Mouse (Mus musculus) hindbrain, embryonic 15.5 days (tissue): ENCODE data around the gene Zdhhc25. TPM values are rescaled to one million over a fixed set of nuclear protein-coding genes. Genes with fewer than 3 reads are reported as not detected.

ENCODE experiments used
- ATAC-seq: fragments of 200-750 bp; cut with Nextera tagmentation; 2 replicates; pipeline ENCODE4 v1.8.0; 2017; ENCODE audit warnings: low read depth, moderate number of reproducible peaks, moderate TSS enrichment; ENCODE audit not compliant: low FRiP score
- H3K27ac ChIP-seq: fragments of 300-500 bp; sonication (generic); replicated peaks from 2 replicates; pipeline ENCODE4 v1.5.1; 2015; ENCODE audit warnings: mild to moderate bottlenecking, inconsistent platforms
- H3K27me3 ChIP-seq: fragments of 300-500 bp; sonication (generic); 2 replicates; pipeline ENCODE4 v1.6.1; 2015; ENCODE audit warnings: control low read depth, inconsistent platforms
- H3K36me3 ChIP-seq: fragments of 300-500 bp; sonication (generic); 2 replicates; pipeline ENCODE4 v1.6.1; 2015; ENCODE audit warnings: control low read depth, inconsistent platforms
- H3K4me1 ChIP-seq: fragments of 300-500 bp; sonication (generic); replicated peaks from 2 replicates; pipeline ENCODE4 v1.6.1; 2015; ENCODE audit warnings: control low read depth, inconsistent platforms
- H3K4me2 ChIP-seq: fragments of 300-500 bp; sonication (generic); 2 replicates; pipeline ENCODE4 v1.6.1; 2015; ENCODE audit warnings: moderate library complexity, mild to moderate bottlenecking, inconsistent platforms
- H3K4me3 ChIP-seq: fragments of 300-500 bp; sonication (generic); 2 replicates; pipeline ENCODE4 v1.5.1; 2015; ENCODE audit warnings: mild to moderate bottlenecking, inconsistent platforms
- H3K9ac ChIP-seq: fragments of 300-500 bp; sonication (generic); 2 replicates; pipeline ENCODE4 v1.6.1; 2015; ENCODE audit warnings: inconsistent platforms
- H3K9me3 ChIP-seq: fragments of 300-500 bp; sonication (generic); 2 replicates; pipeline ENCODE4 v1.6.1; 2016; ENCODE audit warnings: control low read depth, inconsistent platforms
- WGBS: fragments of 180-500 bp; shearing (Covaris S2); methylation state at CpG from one replicate; pipeline ENCODE4 v1.1.7; 2015; 5-methylcytosine and 5-hydroxymethylcytosine counted together
- polyA plus RNA-seq: library from polyadenylated mRNA; unstranded; fragments of >200 nt; fragmentation: Nextera tagmentation; extraction: Ambion mirVana; gene quantifications from 2 replicates; pipeline ENCODE4 v1.2.1, GENCODE M21; 2015

Zdhhc25 gene
- not detected in 2 replicates for polyA plus RNA-seq

DNA sequence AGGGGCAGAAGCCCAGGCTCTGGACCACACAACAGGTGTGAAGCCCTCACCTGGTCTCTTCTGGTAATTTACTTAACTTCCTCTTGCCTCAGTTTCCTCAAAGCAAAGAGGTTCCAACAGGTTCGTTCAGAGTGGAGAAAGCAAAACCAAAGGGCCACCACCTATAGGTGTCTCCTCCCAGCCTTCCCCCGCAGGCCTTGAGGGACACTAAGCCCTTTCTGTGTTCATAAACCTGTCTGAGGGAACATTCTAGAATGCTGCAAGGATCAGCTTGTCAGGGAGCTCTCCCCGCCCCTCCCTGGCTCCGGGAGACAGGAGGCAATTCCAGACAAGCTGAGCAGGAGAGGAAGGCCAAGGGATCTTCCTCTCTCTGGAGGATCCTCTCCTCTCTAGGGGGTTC, at the start of gene Zdhhc25:
Zdhhc25 (plus strand) TSS at position 301 of the 400 bp plus-strand sequence.
- ATAC-seq = no peak
- no peaks in the 10 kb centered on the region for H3K36me3 ChIP-seq
- H3K9ac ChIP-seq = no peak within 1 kb of the TSS
- H3K27ac ChIP-seq = no peak within 1 kb of the TSS
- H3K4me3 ChIP-seq = no peak within 1 kb of the TSS
- no peaks in the 10 kb centered on the region for H3K27me3 ChIP-seq
- H3K9me3 ChIP-seq = no peaks in the 10 kb centered on the region
- WGBS = 95% methylated on average over 4 of the region's 4 CpGs
- no peak within 1 kb of the TSS for H3K4me2 ChIP-seq
- no peaks in the 10 kb centered on the region for H3K4me1 ChIP-seq

DNA sequence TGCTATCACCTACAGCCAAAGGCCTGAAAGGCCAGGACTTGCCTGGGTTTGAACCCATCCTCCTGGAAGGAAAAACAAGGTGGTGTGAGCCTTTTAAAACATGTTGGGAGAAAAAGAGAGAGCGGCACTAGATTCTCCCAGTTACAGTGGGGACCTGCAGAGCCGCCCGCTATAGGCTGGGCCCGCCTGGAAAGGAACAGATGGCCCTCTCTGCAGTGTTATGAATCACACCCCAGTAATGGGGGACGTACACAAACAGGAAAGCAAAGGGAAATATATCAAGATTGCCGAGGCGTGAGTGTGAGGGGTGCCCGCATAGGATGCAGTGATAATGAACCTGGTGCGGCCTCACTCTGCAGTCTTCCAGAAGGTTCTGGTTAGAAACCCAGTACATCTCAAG, 47.2 kb upstream of the Zdhhc25 start:
- Histone ChIP-seq H3K4me2 (no peak overlapping the region), H3K9me3 (no peaks in the 10 kb centered on the region), H3K4me3 (no peak overlapping the region), H3K9ac (no peak overlapping the region), H3K27ac (no peak overlapping the region), H3K27me3 (no peaks in the 10 kb centered on the region), H3K4me1 (no peaks in the 10 kb centered on the region), H3K36me3 (no peaks in the 10 kb centered on the region)
- ATAC-seq = no peak
- WGBS = 80% methylated on average over 9 of the region's 9 CpGs

DNA sequence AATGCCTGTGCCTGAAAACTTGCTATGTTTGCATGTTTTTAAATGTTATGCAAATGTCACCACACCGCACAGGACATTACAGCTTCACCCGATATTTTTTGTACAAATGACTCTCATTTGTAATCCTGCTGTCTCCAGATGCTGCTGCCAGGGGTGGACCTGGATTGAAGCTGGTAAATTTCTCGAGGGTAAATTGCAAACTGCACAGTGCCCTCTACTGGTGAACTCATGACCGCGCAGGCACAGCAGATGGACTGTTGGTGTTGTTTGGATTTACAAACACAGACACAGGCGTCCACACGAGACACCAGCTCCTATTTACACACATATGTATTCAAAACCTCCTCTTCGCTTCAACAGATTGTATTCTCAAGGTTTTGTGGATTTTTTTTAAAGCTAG, 44.6 kb upstream of the Zdhhc25 start:
- Histone ChIP-seq H3K4me2 (no peak overlapping the region), H3K9ac (no peak overlapping the region), H3K27ac (no peak overlapping the region), H3K4me1 (peaks cover 6% of the 10 kb centered on the region), H3K4me3 (no peak overlapping the region), H3K27me3 (no peaks in the 10 kb centered on the region), H3K9me3 (no peaks in the 10 kb centered on the region), H3K36me3 (no peaks in the 10 kb centered on the region)
- no peak for ATAC-seq
- WGBS = 15% methylated on average over 8 of the region's 8 CpGs

DNA sequence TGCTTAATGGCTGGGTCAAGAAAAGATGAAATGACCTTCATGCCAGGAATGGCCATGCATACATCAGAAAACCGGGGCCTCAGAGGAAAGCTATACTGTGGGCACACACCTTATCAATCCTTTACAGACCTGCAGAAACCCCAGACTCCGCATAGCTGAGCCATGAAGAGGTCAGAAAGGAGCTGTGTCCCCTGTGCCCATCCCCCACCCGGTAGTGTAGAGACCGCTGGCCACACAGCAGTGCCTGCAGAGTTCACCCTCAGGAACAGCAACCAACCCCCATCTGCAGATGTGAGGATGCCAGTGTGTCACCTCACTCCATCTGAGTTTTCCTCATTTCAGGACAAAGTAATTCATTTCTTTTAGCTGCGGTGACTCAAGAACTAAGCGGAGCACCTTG, 39.5 kb upstream of the Zdhhc25 start:
- no peak overlapping the region for H3K27ac ChIP-seq
- ATAC-seq = no peak

DNA sequence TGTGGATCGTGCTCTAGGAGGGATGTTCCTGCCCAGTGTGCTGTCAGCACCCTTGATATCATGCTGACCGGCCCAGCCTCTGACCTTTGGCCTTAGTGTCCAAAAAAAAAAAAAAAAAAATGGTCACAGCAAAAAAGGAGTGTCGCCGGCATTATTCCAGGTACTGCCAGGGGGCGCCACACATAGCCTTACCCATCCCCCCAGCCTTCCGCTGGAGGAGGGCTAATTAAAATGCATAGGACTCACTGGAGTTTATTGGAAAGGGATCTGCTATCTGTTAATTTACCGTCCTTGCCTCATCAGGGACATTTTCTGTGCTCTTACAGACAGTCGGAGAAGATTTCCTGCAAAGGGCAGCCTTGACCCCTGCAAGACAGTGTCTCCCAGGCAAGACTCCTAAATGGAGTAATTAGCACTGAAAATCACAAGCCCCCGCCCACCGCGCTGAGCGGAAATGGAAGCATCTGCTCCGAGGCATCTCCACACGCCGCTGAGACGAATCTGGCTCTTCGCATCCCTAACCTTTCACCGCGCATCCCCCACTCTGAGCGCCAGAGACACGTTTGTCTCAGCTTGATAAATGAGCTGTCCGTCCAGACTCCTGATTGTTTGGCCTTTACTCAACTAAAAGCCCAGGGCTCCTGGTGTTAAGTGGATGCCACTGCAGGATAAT, 38.9 kb upstream of the Zdhhc25 start:
- 3% methylated on average over 22 of the region's 22 CpGs for WGBS
- Histone ChIP-seq H3K36me3 (no peaks in the 10 kb centered on the region), H3K9ac (0 out of 2 replicates have a peak overlapping the region, but pooled peaks have one; percentile 12), H3K27me3 (no peaks in the 10 kb centered on the region), H3K4me3 (peak overlapping the region; percentile 24), H3K27ac (0 out of 2 replicates have a peak overlapping the region, but pooled peaks have one; percentile 19), H3K4me1 (peaks cover 20% of the 10 kb centered on the region), H3K9me3 (no peaks in the 10 kb centered on the region), H3K4me2 (peak overlapping the region; percentile 54)
- peak; percentile 50; the same call in 1 of the 2 replicates for ATAC-seq

More for the DNA sequence above, 39.5 kb upstream of the Zdhhc25 start:
- Histone ChIP-seq H3K27me3 (no peaks in the 10 kb centered on the region), H3K9me3 (no peaks in the 10 kb centered on the region), H3K4me1 (peaks cover 20% of the 10 kb centered on the region), H3K4me3 (no peak overlapping the region), H3K36me3 (no peaks in the 10 kb centered on the region), H3K9ac (no peak overlapping the region), H3K4me2 (peak overlapping the region; percentile 54)
- WGBS = 59% methylated on average over 6 of the region's 6 CpGs

DNA sequence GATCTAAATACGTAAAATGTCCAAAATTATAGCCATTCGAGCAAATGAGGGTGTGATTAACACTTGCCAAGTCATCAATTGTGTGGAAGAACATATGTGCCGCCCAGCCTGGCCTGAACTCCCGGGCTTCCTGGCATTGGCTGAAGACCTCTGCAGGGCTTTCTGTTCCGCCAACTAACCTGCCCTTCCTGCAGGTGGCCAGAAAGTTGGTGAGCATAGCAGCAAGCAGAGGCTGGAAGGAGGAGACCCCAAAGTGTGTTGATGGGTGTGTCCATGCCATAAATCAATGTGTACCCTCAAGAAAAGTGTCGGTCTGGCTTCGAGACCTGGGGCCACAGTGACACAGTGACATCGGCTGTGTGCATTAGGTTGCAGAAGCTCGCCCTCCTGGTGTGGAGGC, 34.8 kb upstream of the Zdhhc25 start:
- Histone ChIP-seq H3K9me3 (no peaks in the 10 kb centered on the region), H3K27ac (no peak overlapping the region), H3K36me3 (no peaks in the 10 kb centered on the region), H3K27me3 (no peaks in the 10 kb centered on the region), H3K4me1 (peaks cover 15% of the 10 kb centered on the region), H3K4me2 (no peak overlapping the region), H3K9ac (no peak overlapping the region), H3K4me3 (no peak overlapping the region)
- WGBS = 80% methylated on average over 9 of the region's 9 CpGs
- ATAC-seq = no peak

DNA sequence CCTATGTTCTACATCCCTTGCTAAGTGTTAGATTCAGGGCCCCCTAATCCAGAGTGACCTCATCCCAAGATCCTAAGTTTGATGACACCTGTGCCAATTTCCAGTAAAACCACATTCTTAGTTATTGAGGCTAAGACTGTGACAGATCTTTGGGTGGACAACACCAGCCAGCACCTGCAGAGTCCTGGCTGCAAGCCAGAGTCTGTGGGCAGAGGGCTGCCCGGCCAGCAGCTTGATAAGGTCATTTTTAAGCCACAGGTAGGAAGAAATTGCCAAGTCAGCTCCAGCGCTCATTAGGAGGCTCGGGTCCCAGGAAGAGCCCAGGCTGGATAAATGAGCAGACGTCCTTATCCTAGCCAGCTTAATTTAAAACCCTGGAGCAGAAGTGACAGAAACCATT, 34.3 kb upstream of the Zdhhc25 start:
- no peak; the same call in 1 of the 2 replicates for ATAC-seq
- Histone ChIP-seq H3K27me3 (no peaks in the 10 kb centered on the region), H3K36me3 (no peaks in the 10 kb centered on the region), H3K9ac (no peak overlapping the region), H3K4me2 (no peak overlapping the region), H3K27ac (no peak overlapping the region), H3K4me1 (peaks cover 15% of the 10 kb centered on the region), H3K4me3 (no peak overlapping the region), H3K9me3 (no peaks in the 10 kb centered on the region)
- 56% methylated on average over 4 of the region's 4 CpGs for WGBS

DNA sequence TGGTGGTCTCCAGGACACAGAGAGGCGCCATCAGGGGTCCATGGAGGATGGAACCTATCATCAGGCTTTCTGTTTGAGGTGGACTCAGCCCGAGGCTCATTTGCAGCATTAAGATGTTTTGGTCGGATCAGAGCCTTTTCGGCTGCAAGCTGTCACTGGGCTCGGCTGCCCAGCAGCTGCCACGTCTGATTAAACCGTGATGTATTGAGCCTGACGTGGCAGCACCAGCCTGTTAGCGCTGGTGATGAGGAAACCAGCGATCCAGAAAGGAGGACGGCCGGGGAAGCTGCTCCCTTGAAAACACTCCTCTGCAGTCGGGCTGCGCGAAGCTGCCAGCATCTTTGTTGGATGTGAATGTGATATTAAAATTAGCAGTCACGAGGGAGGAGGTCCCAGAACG, 29.4 kb upstream of the Zdhhc25 start:
- Histone ChIP-seq H3K27me3 (no peaks in the 10 kb centered on the region), H3K9me3 (no peaks in the 10 kb centered on the region), H3K9ac (no peak overlapping the region), H3K27ac (peak overlapping the region; percentile 37), H3K4me1 (peaks cover 8% of the 10 kb centered on the region), H3K4me2 (no peak overlapping the region), H3K4me3 (no peak overlapping the region), H3K36me3 (no peaks in the 10 kb centered on the region)
- ATAC-seq = peak; percentile 73; the same call in 1 of the 2 replicates
- WGBS = 45% methylated on average over 17 of the region's 17 CpGs

DNA sequence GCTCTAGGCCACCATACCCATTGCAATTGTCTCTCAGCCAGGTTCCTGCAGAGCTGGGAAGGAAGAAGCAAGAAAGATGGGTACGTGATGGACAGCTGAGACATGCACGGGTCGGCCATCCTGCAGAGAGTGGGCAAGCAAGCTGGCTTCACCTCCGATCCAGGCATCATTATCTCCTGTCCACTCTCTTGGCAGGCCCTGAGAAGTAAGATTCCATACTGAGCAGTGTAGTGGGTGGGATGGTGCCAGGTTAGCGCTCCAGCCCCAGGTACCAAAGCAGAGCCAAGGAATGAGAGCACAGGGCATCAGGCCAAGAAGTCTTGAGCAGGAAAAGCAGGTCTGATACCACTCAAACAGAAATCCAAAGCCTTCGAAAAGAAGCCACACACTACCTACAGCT, 20.6 kb upstream of the Zdhhc25 start:
- no peak overlapping the region for H3K9ac ChIP-seq
- H3K36me3 ChIP-seq = no peaks in the 10 kb centered on the region
- no peaks in the 10 kb centered on the region for H3K4me1 ChIP-seq
- no peaks in the 10 kb centered on the region for H3K27me3 ChIP-seq
- no peak for ATAC-seq
- no peaks in the 10 kb centered on the region for H3K9me3 ChIP-seq
- H3K4me3 ChIP-seq = no peak overlapping the region
- no peak overlapping the region for H3K27ac ChIP-seq
- WGBS = 74% methylated on average over 6 of the region's 6 CpGs
- H3K4me2 ChIP-seq = no peak overlapping the region

DNA sequence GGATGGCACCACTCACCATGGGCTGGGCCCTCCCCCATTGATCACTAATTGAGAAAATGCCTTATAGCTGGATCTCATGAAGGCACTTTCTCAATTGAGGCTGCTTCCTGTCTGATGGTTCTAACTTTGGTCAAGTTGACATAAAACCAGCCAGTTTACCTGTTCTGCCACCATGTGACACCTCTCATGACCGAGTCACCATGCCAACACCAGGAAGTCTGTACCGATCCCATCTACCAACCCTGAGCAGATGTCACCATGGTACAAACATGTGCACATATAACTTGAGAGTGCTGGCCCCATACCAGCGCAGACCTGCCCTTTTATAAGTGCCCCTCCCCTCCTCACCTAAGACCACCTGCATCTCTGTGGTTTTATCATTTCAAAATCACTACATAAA, 2.4 kb downstream of the Zdhhc25 start:
- Histone ChIP-seq H3K4me3 (no peak overlapping the region), H3K4me1 (no peaks in the 10 kb centered on the region), H3K27ac (no peak overlapping the region), H3K36me3 (no peaks in the 10 kb centered on the region), H3K4me2 (no peak overlapping the region), H3K9ac (no peak overlapping the region), H3K27me3 (no peaks in the 10 kb centered on the region), H3K9me3 (no peaks in the 10 kb centered on the region)
- 90% methylated on average over 3 of the region's 3 CpGs for WGBS
- no peak for ATAC-seq

DNA sequence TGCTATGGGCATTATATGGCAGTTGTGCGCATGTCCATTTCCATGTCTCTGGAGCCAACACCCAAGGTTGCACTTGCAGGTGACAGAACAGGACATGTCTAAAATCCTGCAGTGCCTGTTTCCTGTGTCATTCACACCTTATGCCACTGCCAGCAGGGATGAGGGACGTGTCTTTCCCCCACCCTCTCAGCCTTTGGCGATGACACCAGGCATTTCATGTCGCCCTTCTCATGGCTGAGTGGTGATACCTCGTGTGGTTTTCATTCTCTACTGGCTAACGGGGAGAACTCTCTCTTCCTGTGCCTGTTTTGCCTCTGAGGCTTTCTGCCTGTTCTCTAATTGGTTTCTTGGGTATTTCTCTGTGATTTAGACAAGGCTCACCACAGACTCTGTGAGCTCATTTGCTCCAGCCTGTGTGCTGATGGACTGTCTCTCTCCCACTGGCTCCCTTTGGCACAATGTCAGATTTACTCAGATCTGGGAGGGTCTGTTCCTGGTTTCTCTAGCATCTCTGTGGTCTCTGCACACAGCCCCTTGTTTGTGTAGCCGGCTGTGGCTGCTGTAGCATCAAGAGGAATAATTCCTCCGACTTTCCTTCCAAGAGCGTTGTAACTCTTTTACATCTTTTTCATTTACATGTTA, 3.1 kb downstream of the Zdhhc25 start:
- no peak overlapping the region for H3K4me2 ChIP-seq
- no peak overlapping the region for H3K9ac ChIP-seq
- WGBS = 76% methylated on average over 9 of the region's 9 CpGs
- no peaks in the 10 kb centered on the region for H3K36me3 ChIP-seq
- H3K4me3 ChIP-seq = no peak overlapping the region
- no peaks in the 10 kb centered on the region for H3K4me1 ChIP-seq
- no peaks in the 10 kb centered on the region for H3K9me3 ChIP-seq
- H3K27ac ChIP-seq = no peak overlapping the region
- no peaks in the 10 kb centered on the region for H3K27me3 ChIP-seq
- ATAC-seq = no peak

DNA sequence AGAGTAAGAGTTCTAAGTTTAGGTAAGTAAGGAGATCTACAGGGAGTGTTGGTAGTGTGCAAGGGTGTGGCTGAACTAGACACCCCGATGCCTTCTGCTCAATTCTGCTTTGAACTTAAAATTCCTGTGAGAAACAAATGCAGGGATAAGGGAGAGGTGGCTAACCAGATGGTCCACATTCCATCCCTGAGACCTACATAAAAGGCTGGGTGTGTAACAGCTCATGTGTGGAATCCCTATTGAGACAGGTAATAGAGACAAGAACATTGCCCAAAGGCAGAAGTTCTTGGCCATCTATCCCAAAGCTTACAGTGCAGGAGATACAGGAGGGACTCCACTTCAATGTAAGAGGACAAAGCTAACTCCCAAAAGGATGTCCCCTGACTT, 3.6 kb downstream of the Zdhhc25 start:
- no peak overlapping the region for H3K9ac ChIP-seq
- H3K27me3 ChIP-seq = no peaks in the 10 kb centered on the region
- WGBS = 88% methylated on average over 1 of the region's 1 CpGs
- no peaks in the 10 kb centered on the region for H3K4me1 ChIP-seq
- no peak for ATAC-seq
- H3K4me3 ChIP-seq = no peak overlapping the region
- H3K27ac ChIP-seq = no peak overlapping the region
- no peaks in the 10 kb centered on the region for H3K36me3 ChIP-seq
- no peaks in the 10 kb centered on the region for H3K9me3 ChIP-seq
- H3K4me2 ChIP-seq = no peak overlapping the region
